Mouse (Mus musculus) megakaryocyte, embryonic 14.5 days (primary cell): ENCODE data around the gene Etv1. TPM values are rescaled to one million over a fixed set of nuclear protein-coding genes. Genes with fewer than 3 reads are reported as not detected.

Experiments
- H3K27me3 ChIP-seq: replicated peaks from 2 replicates; pipeline ENCODE3; 2012; ENCODE audit warnings: inconsistent platforms
- H3K36me3 ChIP-seq: replicated peaks from 2 replicates; pipeline ENCODE3; 2012; ENCODE audit warnings: low read length, inconsistent platforms, mixed read lengths
- H3K4me1 ChIP-seq: 2 replicates; pipeline ENCODE4 v1.6.1; 2012; ENCODE audit warnings: inconsistent platforms
- H3K4me3 ChIP-seq: replicated peaks from 2 replicates; pipeline ENCODE3; 2012; ENCODE audit warnings: moderate library complexity, mild to moderate bottlenecking, inconsistent platforms
- H3K9me3 ChIP-seq: 2 replicates; pipeline ENCODE4 v1.6.1; 2012; ENCODE audit warnings: inconsistent platforms
- FLI1 ChIP-seq: IDR thresholded peaks from 2 replicates; pipeline ENCODE4 v1.6.1; 2012; ENCODE audit warnings: low read length, inconsistent platforms, mixed read lengths
- GATA1 ChIP-seq: IDR thresholded peaks from 3 replicates; pipeline ENCODE4 v1.6.1; 2012; ENCODE audit warnings: mixed read lengths, low read length, inconsistent platforms, borderline replicate concordance
- polyA plus RNA-seq: library from polyadenylated mRNA; stranded (reverse); fragments of >175 nt; gene quantifications from 2 replicates; pipeline ENCODE4 v1.2.3, GENCODE M21; 2012; ENCODE audit warnings: low replicate concordance; ENCODE audit not compliant: insufficient read depth

Gene Etv1
- polyA plus RNA-seq, 1 experiment: not detected

DNA sequence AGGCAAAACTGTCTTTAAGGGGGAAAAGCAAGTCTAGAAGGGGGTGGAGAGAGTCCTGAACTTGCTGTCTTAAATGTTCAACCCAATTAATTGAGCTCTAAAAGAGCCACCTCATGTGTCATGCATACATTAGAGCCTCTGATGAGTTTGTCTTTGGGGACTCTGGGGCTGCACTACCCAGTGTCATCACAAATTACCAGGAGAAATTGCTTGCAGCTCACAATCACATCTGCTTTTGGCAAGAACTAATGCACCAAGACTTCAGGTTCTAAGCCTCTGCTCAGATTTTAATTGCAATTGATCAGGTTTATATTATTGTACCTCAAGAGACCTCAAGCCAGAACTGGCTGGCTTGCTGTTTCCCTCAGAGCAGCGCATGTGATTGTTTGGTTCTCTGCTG lies 4.1 kb downstream of the Etv1 start:
- Histone ChIP-seq H3K9me3 (no peaks in the 10 kb centered on the region), H3K36me3 (no peaks in the 10 kb centered on the region), H3K4me1 (peaks cover 26% of the 10 kb centered on the region), H3K27me3 (peaks cover 4% of the 10 kb centered on the region), H3K4me3 (no peak overlapping the region)
- TF ChIP-seq FLI1: no peak
- no peak for TF ChIP-seq GATA1

- Histone ChIP-seq H3K4me1 (peaks cover 17% of the 10 kb centered on the region), H3K27me3 (peaks cover 4% of the 10 kb centered on the region), H3K4me3 (no peak overlapping the region), H3K36me3 (no peaks in the 10 kb centered on the region), H3K9me3 (no peaks in the 10 kb centered on the region)
- TF ChIP-seq FLI1 (no peak), GATA1 (no peak)
These were observed 5.0 kb downstream of the Etv1 start for GRCm38 (mm10) chr12:38784221-38784620.

DNA sequence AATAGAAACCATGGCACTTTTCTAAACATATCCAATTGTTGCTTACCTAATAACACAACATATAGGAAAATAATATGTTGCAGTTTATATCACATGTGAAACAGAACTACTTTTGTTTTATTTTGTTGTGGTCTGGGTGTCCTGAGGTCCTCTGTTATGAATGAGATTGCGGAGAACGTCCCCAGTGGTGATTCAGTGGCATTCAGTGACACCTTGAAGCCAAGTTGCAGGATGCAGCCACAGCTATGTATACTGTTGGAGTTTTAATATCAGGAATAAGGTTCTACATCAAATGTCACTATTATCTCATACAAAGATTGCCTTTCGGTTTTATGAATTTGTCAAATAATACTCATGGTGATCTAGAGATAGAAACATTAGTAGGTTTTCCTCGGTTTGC lies 7.4 kb downstream of the Etv1 start:
- Histone ChIP-seq H3K4me3 (no peak overlapping the region), H3K9me3 (no peaks in the 10 kb centered on the region), H3K4me1 (no peaks in the 10 kb centered on the region), H3K36me3 (no peaks in the 10 kb centered on the region), H3K27me3 (peaks cover 1% of the 10 kb centered on the region)
- TF ChIP-seq FLI1 (no peak), GATA1 (no peak)

- TF ChIP-seq FLI1 (no peak), GATA1 (no peak)
- peaks cover 1% of the 10 kb centered on the region for H3K27me3 ChIP-seq
- no peak overlapping the region for H3K4me3 ChIP-seq
- no peaks in the 10 kb centered on the region for H3K36me3 ChIP-seq
- H3K9me3 ChIP-seq: no peaks in the 10 kb centered on the region
- H3K4me1 ChIP-seq: no peaks in the 10 kb centered on the region
These were observed 8.5 kb downstream of the Etv1 start for GRCm38 (mm10) chr12:38787704-38788103.

- H3K4me1 ChIP-seq: no peaks in the 10 kb centered on the region
- H3K4me3 ChIP-seq: no peak overlapping the region
- TF ChIP-seq FLI1: no peak
- no peak for TF ChIP-seq GATA1
- no peaks in the 10 kb centered on the region for H3K27me3 ChIP-seq
- no peaks in the 10 kb centered on the region for H3K36me3 ChIP-seq
- H3K9me3 ChIP-seq: no peaks in the 10 kb centered on the region
These were observed 9.4 kb downstream of the Etv1 start for GRCm38 (mm10) chr12:38788621-38789020.

DNA sequence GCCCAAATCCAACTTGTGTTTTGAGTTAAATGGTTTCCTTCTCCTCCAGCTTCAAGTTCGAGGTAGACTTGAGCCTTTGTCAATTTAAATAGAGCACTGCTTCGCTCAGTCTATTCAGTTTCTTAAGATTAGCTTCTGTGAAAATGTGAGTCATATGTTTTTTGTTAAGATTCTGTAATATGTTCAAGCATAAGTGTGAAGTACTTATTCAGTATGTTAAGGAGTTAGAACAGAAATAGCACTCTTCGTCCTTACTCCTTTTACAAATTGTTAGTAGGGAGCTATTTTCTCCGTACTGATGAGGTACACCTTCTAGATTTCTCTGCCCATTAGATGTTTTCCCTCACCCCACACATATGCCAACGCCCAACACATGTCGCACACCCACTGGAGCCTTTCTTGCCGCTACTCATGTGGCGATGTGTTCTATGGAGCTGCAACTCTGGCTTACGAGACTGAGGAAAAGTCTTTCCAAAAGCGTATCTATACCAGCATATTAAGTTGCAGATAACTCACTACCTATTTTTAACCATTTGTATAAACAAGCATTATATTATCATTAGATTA lies 10.7 kb downstream of the Etv1 start:
- H3K4me1 ChIP-seq: no peaks in the 10 kb centered on the region
- no peak overlapping the region for H3K4me3 ChIP-seq
- no peaks in the 10 kb centered on the region for H3K27me3 ChIP-seq
- no peaks in the 10 kb centered on the region for H3K36me3 ChIP-seq
- no peak for TF ChIP-seq FLI1
- no peaks in the 10 kb centered on the region for H3K9me3 ChIP-seq

GRCm38 (mm10) chr12:38793076-38793475 lies 13.9 kb downstream of the Etv1 start:
- Histone ChIP-seq H3K36me3 (no peaks in the 10 kb centered on the region), H3K4me1 (no peaks in the 10 kb centered on the region), H3K4me3 (no peak overlapping the region), H3K9me3 (no peaks in the 10 kb centered on the region), H3K27me3 (no peaks in the 10 kb centered on the region)
- TF ChIP-seq GATA1 (no peak), FLI1 (no peak)

DNA sequence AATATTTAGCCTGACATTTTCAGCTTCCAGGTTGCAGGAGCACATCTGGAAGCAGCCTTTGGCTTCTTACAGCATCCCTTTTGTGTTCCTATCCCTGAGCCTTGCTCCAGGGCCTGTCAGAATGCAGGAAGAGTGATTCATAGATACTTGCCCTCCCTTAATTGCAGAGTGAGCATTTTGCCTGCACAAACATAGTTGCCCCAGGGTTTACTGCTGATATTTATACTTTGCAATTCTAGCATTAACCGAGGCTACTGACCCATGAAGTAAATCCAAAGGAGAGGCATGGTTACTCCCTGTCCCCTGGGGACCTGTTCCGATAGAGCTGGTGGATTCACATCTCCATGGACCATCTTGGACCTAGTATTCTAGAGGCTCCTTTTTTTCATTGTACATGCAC lies 14.5 kb downstream of the Etv1 start:
- no peak for TF ChIP-seq GATA1
- TF ChIP-seq FLI1: no peak
- Histone ChIP-seq H3K4me3 (no peak overlapping the region), H3K27me3 (no peaks in the 10 kb centered on the region), H3K4me1 (no peaks in the 10 kb centered on the region), H3K9me3 (no peaks in the 10 kb centered on the region), H3K36me3 (no peaks in the 10 kb centered on the region)

GRCm38 (mm10) chr12:38807031-38807430 lies 27.9 kb downstream of the Etv1 start:
- TF ChIP-seq GATA1 (no peak), FLI1 (no peak)
- Histone ChIP-seq H3K4me1 (no peaks in the 10 kb centered on the region), H3K36me3 (no peaks in the 10 kb centered on the region), H3K9me3 (no peaks in the 10 kb centered on the region), H3K4me3 (no peak overlapping the region), H3K27me3 (no peaks in the 10 kb centered on the region)

DNA sequence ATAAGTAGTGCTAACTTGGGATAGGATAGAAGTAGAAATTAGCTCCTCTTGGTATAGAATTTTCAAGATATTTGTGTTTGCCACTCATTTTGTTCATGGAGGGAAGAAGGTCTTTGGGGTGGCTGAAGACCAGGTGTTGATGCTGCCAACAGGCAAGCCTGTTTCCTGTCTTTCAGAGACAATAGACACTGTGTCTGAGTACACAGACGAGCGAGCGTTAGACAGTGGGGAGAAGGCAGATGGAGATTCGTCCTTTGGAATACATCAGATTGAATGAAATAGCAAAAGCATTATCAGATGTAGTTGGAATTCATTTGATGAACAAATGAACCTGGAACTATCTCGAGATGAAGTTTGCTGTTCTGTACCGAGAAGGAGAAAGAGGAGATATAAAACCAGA lies 33.2 kb downstream of the Etv1 start:
- Histone ChIP-seq H3K4me3 (no peak overlapping the region), H3K9me3 (no peaks in the 10 kb centered on the region), H3K4me1 (no peaks in the 10 kb centered on the region), H3K27me3 (no peaks in the 10 kb centered on the region), H3K36me3 (no peaks in the 10 kb centered on the region)
- TF ChIP-seq FLI1: no peak
- no peak for TF ChIP-seq GATA1

DNA sequence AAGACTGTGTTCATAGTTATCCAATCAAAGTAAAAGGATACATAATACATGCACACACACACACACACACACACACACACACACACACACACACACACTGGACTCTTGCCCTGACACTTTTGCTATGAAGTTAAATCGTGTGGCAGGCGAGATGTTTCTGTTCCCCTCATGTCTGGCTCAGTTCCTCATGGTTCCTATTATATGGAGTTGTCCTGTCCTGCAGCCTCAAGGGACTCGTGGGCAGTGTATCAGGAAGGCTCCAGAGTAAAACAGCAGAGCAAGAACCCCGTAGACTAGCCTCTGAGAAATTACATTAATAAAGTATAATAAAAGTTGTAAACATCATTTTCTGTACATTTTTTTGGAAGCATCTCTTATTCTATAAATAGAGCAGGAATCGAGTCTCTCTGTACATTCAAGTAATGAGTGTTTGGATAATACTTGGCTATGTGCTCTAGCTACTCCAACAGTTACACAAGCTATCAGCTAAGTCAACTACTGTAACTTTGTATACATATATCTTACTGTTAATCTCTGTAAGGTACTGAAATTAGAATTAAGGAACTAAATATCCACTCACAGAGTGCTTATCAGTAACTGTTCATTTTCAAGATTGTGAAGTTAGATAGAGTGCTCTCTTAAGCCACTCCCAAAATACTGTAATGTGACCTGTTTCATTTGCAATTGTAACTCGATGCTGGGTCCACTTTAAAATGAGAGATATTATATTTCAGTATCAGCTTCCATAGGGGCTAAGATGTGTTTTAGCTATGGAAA lies 35.0 kb downstream of the Etv1 start:
- no peak overlapping the region for H3K4me3 ChIP-seq
- H3K36me3 ChIP-seq: no peaks in the 10 kb centered on the region
- H3K4me1 ChIP-seq: no peaks in the 10 kb centered on the region
- TF ChIP-seq FLI1 (no peak), GATA1 (no peak)
- H3K9me3 ChIP-seq: no peaks in the 10 kb centered on the region
- H3K27me3 ChIP-seq: no peaks in the 10 kb centered on the region
